Comparison of ENCODE assay signal across 7 mouse cellular contexts in genomic region chr1:131910001-131910648, GRCm38 (mm10). TPM values are rescaled to one million over a fixed set of nuclear protein-coding genes. Genes with fewer than 3 reads are reported as not detected.
DNase-seq lines count a peak whose midpoint lies in the region; ATAC-seq lines count a peak whose summit lies in the region.

Gene Nucks1 (plus strand): TSS chr1:131910534.

- H3K27me3 ChIP-seq in embryonic facial prominence, embryonic 11.5 days (ENCODE audit: control insufficient read depth, insufficient read depth, low read length) = no peaks in the 10 kb centered on the region
- H3K27me3 ChIP-seq in limb, embryonic 10.5 days (ENCODE audit: low read depth, poor library complexity, severe bottlenecking) = peaks cover 4% of the 10 kb centered on the region; the same call in 1 of the 2 replicates
- H3K27me3 ChIP-seq in midbrain, embryonic 13.5 days = peaks cover 23% of the 10 kb centered on the region

- no peaks in the 10 kb centered on the region for H3K36me3 ChIP-seq in embryonic facial prominence, embryonic 11.5 days (replicated peaks; ENCODE audit: control insufficient read depth, insufficient read depth, low read depth, low read length)
- H3K36me3 ChIP-seq in limb, embryonic 10.5 days = peaks cover 24% of the 10 kb centered on the region
- no peaks in the 10 kb centered on the region for H3K36me3 ChIP-seq in midbrain, embryonic 13.5 days

- peak within 1 kb of the TSS; percentile 74 for H3K4me2 ChIP-seq in embryonic facial prominence, embryonic 11.5 days (ENCODE audit: low read depth, low read length)
- peak within 1 kb of the TSS; percentile 77 for H3K4me2 ChIP-seq in midbrain, embryonic 13.5 days (replicated peaks)

- no peaks in the 10 kb centered on the region for H3K4me1 ChIP-seq in embryonic facial prominence, embryonic 11.5 days (ENCODE audit: control insufficient read depth, insufficient read depth, low read length)
- H3K4me1 ChIP-seq in limb, embryonic 10.5 days = peaks cover 9% of the 10 kb centered on the region
- peaks cover 19% of the 10 kb centered on the region for H3K4me1 ChIP-seq in midbrain, embryonic 13.5 days (replicated peaks)

- peak within 1 kb of the TSS; percentile 97 for H3K9ac ChIP-seq in embryonic facial prominence, embryonic 11.5 days (replicated peaks; ENCODE audit: low read length)
- H3K9ac ChIP-seq in midbrain, embryonic 13.5 days (replicated peaks) = peak within 1 kb of the TSS; percentile 97

- ATAC-seq in embryonic facial prominence, embryonic 11.5 days (replicated peaks; ENCODE audit: insufficient number of reproducible peaks, low FRiP score, low TSS enrichment, low read depth) = peak; percentile 98
- peak; percentile 96 for ATAC-seq in granulocyte monocyte progenitor cell, adult 5-6 weeks (replicated peaks; ENCODE audit: poor library complexity, severe bottlenecking)
- ATAC-seq in midbrain, embryonic 13.5 days = peak; percentile 99

- peak within 1 kb of the TSS; percentile 90 for H3K4me3 ChIP-seq in embryonic facial prominence, embryonic 11.5 days (ENCODE audit: low read depth, low read length)
- H3K4me3 ChIP-seq in limb, embryonic 10.5 days = peak within 1 kb of the TSS; percentile 88
- peak within 1 kb of the TSS; percentile 94 for H3K4me3 ChIP-seq in midbrain, embryonic 13.5 days (replicated peaks)

- no peaks in the 10 kb centered on the region for H3K9me3 ChIP-seq in embryonic facial prominence, embryonic 11.5 days (replicated peaks; ENCODE audit: control insufficient read depth, low read length)
- H3K9me3 ChIP-seq in limb, embryonic 10.5 days (replicated peaks) = no peaks in the 10 kb centered on the region
- no peaks in the 10 kb centered on the region for H3K9me3 ChIP-seq in midbrain, embryonic 13.5 days

- peak; percentile 100 for DNase-seq in adrenal gland, postnatal 14 days
- peak; percentile 99 for DNase-seq in embryonic facial prominence, embryonic 11.5 days (ENCODE audit: low spot score)
- DNase-seq in kidney, adult 11 months = peak; percentile 100
- peak; percentile 97 for DNase-seq in limb, embryonic 10.5 days (ENCODE audit: low spot score)
- peak; percentile 99 for DNase-seq in spleen, adult 12 weeks (ENCODE audit: low spot score)

- H3K27ac ChIP-seq in embryonic facial prominence, embryonic 11.5 days (replicated peaks; ENCODE audit: low read depth, low read length) = peak within 1 kb of the TSS; percentile 95
- peak within 1 kb of the TSS; percentile 99 for H3K27ac ChIP-seq in limb, embryonic 10.5 days
- H3K27ac ChIP-seq in midbrain, embryonic 13.5 days = peak within 1 kb of the TSS; percentile 98

- under 1% methylated on average over 31 of the region's 35 CpGs for WGBS in embryonic facial prominence, embryonic 11.5 days
- WGBS in limb, embryonic 10.5 days = under 1% methylated on average over 35 of the region's 35 CpGs
- WGBS in midbrain, embryonic 13.5 days = under 1% methylated on average over 35 of the region's 35 CpGs

RNA-seq across cellular contexts. Expression of gene Nucks1, which starts in this region (rescaled TPM):
- 124 and 135 TPM in 2 replicates for total RNA-seq in adrenal gland, postnatal 14 days (2021)
- 62.6 and 67.1 TPM in 2 replicates for polyA plus RNA-seq in embryonic facial prominence, embryonic 11.5 days (2014; fragmentation: Nextera tagmentation; extraction: Ambion mirVana)
- 147 and 170 TPM in 2 replicates for total RNA-seq in granulocyte monocyte progenitor cell, adult 5-6 weeks (2014; fragmentation: Nextera tagmentation)
- total RNA-seq in granulocyte monocyte progenitor cell, adult 5-6 weeks (2017) = 341 and 364 TPM in 2 replicates
- 97.8 and 110 TPM in 2 replicates for polyA plus RNA-seq in limb, embryonic 10.5 days (2016; fragmentation: Nextera tagmentation; extraction: Ambion mirVana)
- polyA plus RNA-seq in midbrain, embryonic 13.5 days (2015; fragmentation: Nextera tagmentation; extraction: Ambion mirVana) = 60.4 and 69.2 TPM in 2 replicates

Comparison
In these comparisons a context has a peak if more than half of its experiments do, and no peak if none do; other contexts are left out.
1. Peak in every context shown above with its lines: DNase-seq, ATAC-seq, H3K4me3 ChIP-seq and H3K27ac ChIP-seq.